Mouse (Mus musculus): Measurements from ENCODE around the gene 0610009B22Rik. TPM values are rescaled to one million over a fixed set of nuclear protein-coding genes. Genes with fewer than 3 reads are reported as not detected.
A peak's percentile ranks its signal among the peaks of the same experiment; 100 is the strongest.
"Not testable (repeated sequence)": the region's sequence is repeated elsewhere in the genome, so short reads cannot be mapped to it uniquely, and the experiment has no call there.

Gene 0610009B22Rik
- 30.5 and 32.2 TPM in 2 replicates for total RNA-seq (2014; rRNA removed)
- polyA plus RNA-seq (2012; rRNA removed) = 17.7 and 21.6 TPM in 2 replicates

DNA sequence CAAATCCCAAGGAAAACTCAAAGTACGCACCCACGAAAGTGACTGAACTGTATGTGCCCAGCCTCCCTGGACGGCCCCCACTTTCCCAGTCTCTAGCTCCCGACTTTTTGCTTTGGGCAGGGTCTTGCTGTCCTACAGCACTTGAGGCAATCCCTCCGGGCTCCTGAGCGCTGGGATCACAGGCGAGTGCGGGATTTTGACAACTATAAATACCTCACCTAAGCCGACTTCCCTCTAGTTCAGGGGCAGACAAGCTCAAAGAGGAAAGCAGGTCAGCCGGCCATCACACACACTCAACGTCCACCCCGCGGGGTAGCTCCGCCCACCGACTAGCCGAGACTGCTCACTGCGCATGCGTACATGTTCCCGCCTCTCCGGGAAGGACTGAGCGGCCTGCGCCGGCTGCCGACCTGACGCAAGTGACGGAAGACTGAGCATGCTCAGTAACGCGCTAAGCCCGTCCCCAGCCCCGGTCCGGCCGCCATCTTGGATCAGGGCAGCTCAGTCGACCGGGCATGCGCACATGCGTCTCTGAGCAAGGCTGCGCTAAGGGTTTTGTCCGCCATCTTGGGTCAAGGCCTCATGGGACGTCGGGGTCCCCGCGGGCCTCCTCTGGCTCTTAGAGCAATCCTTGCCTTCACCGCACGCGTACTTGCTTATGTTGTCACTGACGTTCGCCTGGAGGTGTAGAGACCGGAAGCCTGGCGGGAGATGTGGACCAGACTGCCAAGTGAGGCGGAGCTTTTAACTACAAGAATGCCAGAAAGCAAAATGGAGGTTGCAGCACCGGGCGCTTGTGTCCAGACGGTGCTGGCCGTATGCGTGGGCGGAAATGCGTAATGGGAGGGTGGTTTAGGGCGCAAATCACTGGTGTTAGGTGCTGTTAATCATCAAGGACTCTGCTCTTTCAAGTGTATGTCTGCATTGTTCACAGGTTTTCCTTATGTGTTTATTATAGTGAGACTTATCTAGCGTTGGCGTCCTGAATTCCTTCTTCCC is at the start of gene 0610009B22Rik:
Gene 0610009B22Rik (minus strand): TSS at position 545 of the 999 bp plus-strand sequence.
- no peak for TF ChIP-seq CTCF (IDR thresholded peaks at IDR 0.05; ENCODE audit: low read depth, low read length)
- TF ChIP-seq POLR2A (IDR thresholded peaks at IDR 0.05; ENCODE audit: extremely low read depth, insufficient read depth, low read length) = peak; percentile 86
- H3K27ac ChIP-seq (replicated peaks; ENCODE audit: insufficient read depth, low read depth, low read length) = peak within 1 kb of the TSS; percentile 96
- H3K9ac ChIP-seq (ENCODE audit: low read depth, low read length) = peak within 1 kb of the TSS; percentile 85
- peak; percentile 94 for DNase-seq (ENCODE audit: extremely low read depth, low read depth, low spot score)
- H3K79me2 ChIP-seq (ENCODE audit: control insufficient read depth, insufficient read depth, low read length) = no peaks in the 10 kb centered on the region; the same call in 1 of the 2 replicates
- H3K4me3 ChIP-seq (ENCODE audit: insufficient read depth, low read depth, low read length) = peak within 1 kb of the TSS; percentile 74
- peaks cover 13% of the 10 kb centered on the region; the same call in 1 of the 2 replicates for H3K36me3 ChIP-seq (ENCODE audit: control insufficient read depth, insufficient read depth, low read length)
- no peaks in the 10 kb centered on the region for H3K27me3 ChIP-seq (ENCODE audit: control insufficient read depth, insufficient read depth, low read length)
- WGBS = under 1% methylated on average over 60 of the region's 60 CpGs
- H3K4me1 ChIP-seq (ENCODE audit: control insufficient read depth, insufficient read depth, low read length) = peaks cover 6% of the 10 kb centered on the region

DNA sequence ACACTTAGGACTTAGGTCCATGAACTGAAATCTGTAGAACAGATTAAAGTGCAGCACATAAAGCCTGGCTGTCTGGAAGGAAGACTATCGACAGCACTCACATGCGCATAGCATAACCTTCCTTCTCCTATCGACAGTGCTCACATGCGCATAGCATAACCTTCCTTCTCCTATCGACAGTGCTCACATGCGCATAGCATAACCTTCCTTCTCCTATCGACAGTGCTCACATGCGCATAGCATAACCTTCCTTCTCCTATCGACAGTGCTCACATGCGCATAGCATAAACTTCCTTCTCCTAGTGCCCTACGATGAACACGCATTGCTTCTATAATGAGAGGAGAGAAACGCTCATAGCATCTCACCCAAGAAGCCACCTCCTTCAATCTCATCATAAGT is 45.5 kb upstream of the 0610009B22Rik start:
- not testable (repeated sequence) for DNase-seq (ENCODE audit: extremely low read depth, low read depth, low spot score); H3K4me3 ChIP-seq (ENCODE audit: insufficient read depth, low read depth, low read length); H3K27ac ChIP-seq (replicated peaks; ENCODE audit: insufficient read depth, low read depth, low read length); H3K9ac ChIP-seq (ENCODE audit: low read depth, low read length); H3K4me1 ChIP-seq (ENCODE audit: control insufficient read depth, insufficient read depth, low read length); H3K27me3 ChIP-seq (ENCODE audit: control insufficient read depth, insufficient read depth, low read length)
- Histone ChIP-seq H3K79me2 (ENCODE audit: control insufficient read depth, insufficient read depth, low read length) (peaks cover 13% of the 10 kb centered on the region; the same call in 1 of the 2 replicates), H3K36me3 (ENCODE audit: control insufficient read depth, insufficient read depth, low read length) (peaks cover 76% of the 10 kb centered on the region)
- 97% methylated on average over 13 of the region's 13 CpGs for WGBS

GRCm38 (mm10) chr11:51732883-51733282 is 44.2 kb upstream of the 0610009B22Rik start:
- H3K27me3 ChIP-seq (ENCODE audit: control insufficient read depth, insufficient read depth, low read length) = no peaks in the 10 kb centered on the region
- H3K9ac ChIP-seq (ENCODE audit: low read depth, low read length) = no peak overlapping the region
- TF ChIP-seq CTCF (IDR thresholded peaks at IDR 0.05; ENCODE audit: low read depth, low read length) (no peak), POLR2A (IDR thresholded peaks at IDR 0.05; ENCODE audit: extremely low read depth, insufficient read depth, low read length) (no peak)
- peaks cover 76% of the 10 kb centered on the region for H3K36me3 ChIP-seq (ENCODE audit: control insufficient read depth, insufficient read depth, low read length)
- H3K79me2 ChIP-seq (ENCODE audit: control insufficient read depth, insufficient read depth, low read length) = peaks cover 8% of the 10 kb centered on the region; the same call in 1 of the 2 replicates
- H3K4me1 ChIP-seq (ENCODE audit: control insufficient read depth, insufficient read depth, low read length) = peaks cover 2% of the 10 kb centered on the region
- no peak overlapping the region for H3K4me3 ChIP-seq (ENCODE audit: insufficient read depth, low read depth, low read length)
- 68% methylated on average over 1 of the region's 1 CpGs for WGBS
- DNase-seq (ENCODE audit: extremely low read depth, low read depth, low spot score) = no peak
- no peak overlapping the region for H3K27ac ChIP-seq (replicated peaks; ENCODE audit: insufficient read depth, low read depth, low read length)

GRCm38 (mm10) chr11:51721066-51721465 is 32.4 kb upstream of the 0610009B22Rik start:
- TF ChIP-seq CTCF (IDR thresholded peaks at IDR 0.05; ENCODE audit: low read depth, low read length) = no peak
- no peak for TF ChIP-seq POLR2A (IDR thresholded peaks at IDR 0.05; ENCODE audit: extremely low read depth, insufficient read depth, low read length)
- peaks cover 85% of the 10 kb centered on the region for H3K36me3 ChIP-seq (ENCODE audit: control insufficient read depth, insufficient read depth, low read length)
- 89% methylated on average over 11 of the region's 11 CpGs for WGBS

GRCm38 (mm10) chr11:51707080-51707479 is 18.4 kb upstream of the 0610009B22Rik start:
- Histone ChIP-seq H3K27ac (replicated peaks; ENCODE audit: insufficient read depth, low read depth, low read length) (no peak overlapping the region), H3K4me3 (ENCODE audit: insufficient read depth, low read depth, low read length) (no peak overlapping the region), H3K79me2 (ENCODE audit: control insufficient read depth, insufficient read depth, low read length) (no peaks in the 10 kb centered on the region), H3K36me3 (ENCODE audit: control insufficient read depth, insufficient read depth, low read length) (peaks cover 75% of the 10 kb centered on the region), H3K4me1 (ENCODE audit: control insufficient read depth, insufficient read depth, low read length) (no peaks in the 10 kb centered on the region), H3K27me3 (ENCODE audit: control insufficient read depth, insufficient read depth, low read length) (no peaks in the 10 kb centered on the region), H3K9ac (ENCODE audit: low read depth, low read length) (no peak overlapping the region)
- 93% methylated on average over 13 of the region's 13 CpGs for WGBS
- TF ChIP-seq CTCF (IDR thresholded peaks at IDR 0.05; ENCODE audit: low read depth, low read length) (no peak), POLR2A (IDR thresholded peaks at IDR 0.05; ENCODE audit: extremely low read depth, insufficient read depth, low read length) (no peak)
- no peak for DNase-seq (ENCODE audit: extremely low read depth, low read depth, low spot score)

More at GRCm38 (mm10) chr11:51721066-51721465, 32.4 kb upstream of the 0610009B22Rik start:
- Histone ChIP-seq H3K9ac (ENCODE audit: low read depth, low read length) (no peak overlapping the region), H3K4me1 (ENCODE audit: control insufficient read depth, insufficient read depth, low read length) (no peaks in the 10 kb centered on the region), H3K4me3 (ENCODE audit: insufficient read depth, low read depth, low read length) (no peak overlapping the region), H3K27me3 (ENCODE audit: control insufficient read depth, insufficient read depth, low read length) (no peaks in the 10 kb centered on the region), H3K27ac (replicated peaks; ENCODE audit: insufficient read depth, low read depth, low read length) (no peak overlapping the region), H3K79me2 (ENCODE audit: control insufficient read depth, insufficient read depth, low read length) (peaks cover 2% of the 10 kb centered on the region; the same call in 1 of the 2 replicates)
- DNase-seq (ENCODE audit: extremely low read depth, low read depth, low spot score) = no peak

All from liver, adult 2 months (tissue).